Mouse (Mus musculus): ENCODE measurements around the gene Lrcol1.

- TF ChIP-seq CTCF (IDR thresholded peaks at IDR 0.05; ENCODE audit: low read depth), result no peak
- TF ChIP-seq EP300 (IDR thresholded peaks at IDR 0.05; ENCODE audit: low read depth), result no peak
These were observed 33.7 kb downstream of the Lrcol1 start for GRCm38 (mm10) chr5:110378181-110378583.
